Mouse (Mus musculus) midbrain, embryonic 11.5 days (tissue): ENCODE measurements around the gene Ncor2. TPM values are rescaled to one million over a fixed set of nuclear protein-coding genes. Genes with fewer than 3 reads are reported as not detected.

Source experiments
- ATAC-seq: fragments of 200-750 bp; cut with Nextera tagmentation; 2 replicates; pipeline ENCODE4 v1.8.0; 2017; ENCODE audit warnings: moderate TSS enrichment, moderate library complexity; ENCODE audit not compliant: low FRiP score
- DNase-seq: peaks from one replicate; pipeline ENCODE4 v3.0.0; 2015; ENCODE audit warnings: low spot score; ENCODE audit errors: missing footprints
- H3K27ac ChIP-seq: fragments of 300-500 bp; sonication (generic); 2 replicates; pipeline ENCODE4 v1.5.1; 2014; ENCODE audit warnings: low read depth, low read length
- H3K27me3 ChIP-seq: fragments of 300-500 bp; sonication (generic); 2 replicates; pipeline ENCODE4 v1.6.1; 2014; ENCODE audit warnings: mild to moderate bottlenecking, low read length, moderate library complexity, mixed read lengths; ENCODE audit not compliant: control insufficient read depth, insufficient read depth
- H3K36me3 ChIP-seq: fragments of 300-500 bp; sonication (generic); 2 replicates; pipeline ENCODE4 v1.6.1; 2014; ENCODE audit warnings: mild to moderate bottlenecking, low read length, moderate library complexity, mixed read lengths; ENCODE audit not compliant: control insufficient read depth, insufficient read depth
- H3K4me1 ChIP-seq: fragments of 300-500 bp; sonication (generic); 2 replicates; pipeline ENCODE4 v1.6.1; 2014; ENCODE audit warnings: low read length; ENCODE audit not compliant: control insufficient read depth, insufficient read depth
- H3K4me2 ChIP-seq: fragments of 300-500 bp; sonication (generic); 2 replicates; pipeline ENCODE4 v1.6.1; 2014; ENCODE audit warnings: mild to moderate bottlenecking, moderate library complexity
- H3K4me3 ChIP-seq: fragments of 300-500 bp; sonication (generic); 2 replicates; pipeline ENCODE4 v1.5.1; 2014; ENCODE audit warnings: low read depth, low read length
- H3K9ac ChIP-seq: fragments of 300-500 bp; sonication (generic); 2 replicates; pipeline ENCODE4 v1.6.1; 2014; ENCODE audit warnings: low read length
- H3K9me3 ChIP-seq: fragments of 300-500 bp; sonication (generic); 2 replicates; pipeline ENCODE4 v1.6.1; 2016; ENCODE audit warnings: low read length; ENCODE audit not compliant: control insufficient read depth
- WGBS: fragments of 180-500 bp; shearing (Covaris S2); extraction: QIAGEN DNeasy Blood & Tissue Kit; methylation state at CpG from one replicate; pipeline ENCODE4 v1.1.7; 2014; 5-methylcytosine and 5-hydroxymethylcytosine counted together
- polyA plus RNA-seq: library from polyadenylated mRNA; unstranded; fragments of >200 nt; fragmentation: Nextera tagmentation; extraction: Ambion mirVana; gene quantifications from 2 replicates; pipeline ENCODE4 v1.2.1, GENCODE M21; 2014

Ncor2 gene
- polyA plus RNA-seq, 1 experiment from 2014 or later: 13.4 TPM

GRCm38 (mm10) chr5:124969790-124970189 lies 209.2 kb downstream of the Ncor2 start:
- H3K27me3 ChIP-seq: no peaks in the 10 kb centered on the region
- no peak overlapping the region for H3K4me3 ChIP-seq
- no peak overlapping the region for H3K9ac ChIP-seq
- no peak for DNase-seq
- 17% methylated on average over 8 of the region's 8 CpGs for WGBS
- H3K9me3 ChIP-seq: no peaks in the 10 kb centered on the region; the same call in 1 of the 2 replicates
- H3K36me3 ChIP-seq: no peaks in the 10 kb centered on the region
- peak; percentile 38; the same call in 1 of the 2 replicates for ATAC-seq
- no peak overlapping the region for H3K4me2 ChIP-seq
- no peaks in the 10 kb centered on the region for H3K4me1 ChIP-seq
- H3K27ac ChIP-seq: no peak overlapping the region

Other genes starting within 250 kb of the Ncor2 start
- 4.0 and 4.4 TPM in 2 replicates for gene Rflna, start 176.0 kb downstream of the Ncor2 start, polyA plus RNA-seq
- gene Scarb1, start 161.9 kb upstream of the Ncor2 start, polyA plus RNA-seq: 26.0 and 26.5 TPM in 2 replicates
- gene Gm10382, start 210.1 kb upstream of the Ncor2 start, polyA plus RNA-seq: 0.12 and 0.29 TPM in 2 replicates
- gene Ubc, start 211.0 kb upstream of the Ncor2 start, polyA plus RNA-seq: 1,030 and 1,101 TPM in 2 replicates